Mouse (Mus musculus) gastrocnemius, postnatal 25 days (tissue): ENCODE results near the gene Mr1. TPM values are rescaled to one million over a fixed set of nuclear protein-coding genes. Genes with fewer than 3 reads are reported as not detected.
"Not testable (repeated sequence)": the region's sequence is repeated elsewhere in the genome, so short reads cannot be mapped to it uniquely, and the experiment has no call there.

Source experiments
- DNase-seq: peaks from one replicate; pipeline ENCODE4 v3.0.0; 2022
- long read RNA-seq, 2 experiments: library from polyadenylated mRNA; stranded (forward); transcript quantifications; one replicate each; pipeline ENCODE4 v2.0.0; 2021
- total RNA-seq, 2 experiments: library from RNA; stranded (reverse); gene quantifications; 1 replicate in 1 of 2; 2 replicates in 1 of 2; pipeline ENCODE4 v1.2.3; 2021

Gene Mr1
- 10 to 100 TPM in 1 of 2 experiments, 1 to 10 TPM in 1; 7.3 to 10.6 TPM for total RNA-seq
- long read RNA-seq, experiment 1, partial matches to known transcripts: 0 of 6 reads
- long read RNA-seq, experiment 1, other reads (novel, unspliced or antisense): 0 of 6 reads
- long read RNA-seq, experiment 2, partial matches to known transcripts: 0 of 12 reads
- long read RNA-seq, experiment 2, other reads (novel, unspliced or antisense): 4 of 12 reads

DNA sequence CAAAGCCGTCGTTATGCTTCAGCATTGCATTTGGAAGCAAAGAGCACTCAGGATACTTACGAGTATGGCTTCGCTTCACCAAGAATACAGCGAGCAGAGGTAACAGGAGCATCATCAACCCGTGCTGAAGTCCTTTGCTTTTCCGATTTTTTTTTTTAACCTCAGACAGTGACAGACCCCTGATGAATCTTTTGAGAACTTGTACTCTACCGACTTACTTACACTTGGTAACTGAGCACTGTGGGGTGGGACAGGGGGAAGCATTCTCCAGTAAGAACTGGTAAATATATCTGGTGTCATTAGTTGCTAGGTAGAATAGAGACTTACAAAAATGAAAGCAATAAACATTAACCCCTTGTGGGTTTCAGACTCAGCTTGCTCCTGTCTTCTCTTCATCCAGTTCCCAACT is at the start of gene Mr1:
TSS of gene Mr1 (minus strand) at position 243 of the 409 bp plus-strand sequence.
- no peak for DNase-seq

- no peak for DNase-seq
These were observed 46.3 kb upstream of the Mr1 start for GRCm38 (mm10) chr1:155192805-155193368.

DNA sequence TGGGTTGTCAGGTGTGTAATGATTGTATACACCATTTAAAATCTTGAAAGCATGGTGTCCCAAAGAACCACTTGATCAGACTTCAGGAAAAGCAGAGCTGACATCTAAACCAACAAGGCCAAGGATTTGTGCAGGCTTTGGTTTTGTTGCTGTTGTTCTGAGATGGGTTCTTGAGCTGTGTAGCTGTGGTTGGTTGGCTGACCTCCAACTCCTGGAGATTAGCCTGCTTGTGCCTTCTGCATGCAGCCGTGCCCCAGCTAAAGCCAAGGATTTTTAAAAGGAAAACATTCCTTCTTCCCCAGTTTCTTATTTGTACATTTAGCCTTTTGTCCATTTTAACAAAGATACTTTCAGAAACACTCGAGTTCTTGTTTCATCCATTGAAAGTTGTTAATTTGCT is 45.1 kb upstream of the Mr1 start:
- DNase-seq: no peak

GRCm38 (mm10) chr1:155191219-155191618 is 44.6 kb upstream of the Mr1 start:
- DNase-seq: no peak

- no peak for DNase-seq
These were observed 42.0 kb upstream of the Mr1 start for GRCm38 (mm10) chr1:155188656-155189055.

DNA sequence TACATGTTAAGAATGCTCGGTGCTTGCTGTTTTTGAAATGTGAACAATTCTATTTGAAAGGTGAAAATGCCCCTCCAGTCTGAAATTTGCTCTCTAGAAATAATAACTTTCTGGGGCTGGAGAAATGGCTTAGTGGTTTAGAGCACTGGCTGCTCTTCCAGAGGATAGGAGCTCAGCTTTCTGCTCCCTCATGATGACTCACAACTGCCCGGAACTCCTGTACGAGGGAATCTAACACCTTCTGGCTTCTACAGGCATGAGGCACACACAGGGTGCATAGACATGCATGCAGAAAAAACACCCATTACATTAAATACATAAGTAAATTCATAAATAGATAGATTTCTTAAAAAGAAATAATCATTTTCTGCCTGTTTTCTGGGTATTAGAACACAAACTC is 37.6 kb upstream of the Mr1 start:
- DNase-seq: no peak

GRCm38 (mm10) chr1:155178192-155178924 is 31.7 kb upstream of the Mr1 start:
- no peak for DNase-seq

DNA sequence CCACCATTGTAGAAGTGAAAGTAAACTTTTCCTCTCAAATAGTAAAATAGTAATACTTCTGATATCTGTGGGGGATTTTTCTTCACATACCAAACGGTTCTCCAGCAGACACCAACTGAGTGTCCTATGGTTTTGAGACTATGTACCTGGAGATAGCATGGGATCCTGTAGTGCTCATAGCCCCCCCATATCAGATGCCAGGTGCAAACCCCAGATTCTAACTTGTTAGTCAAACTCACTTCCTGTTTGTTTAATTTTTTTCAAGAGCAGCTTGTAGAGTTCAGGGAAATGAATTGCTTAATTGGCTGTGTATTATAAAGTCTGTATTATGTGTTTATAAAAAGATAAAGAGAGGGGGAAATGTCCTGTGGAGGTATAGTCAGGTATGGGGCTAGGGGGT is 27.8 kb upstream of the Mr1 start:
- DNase-seq: no peak

GRCm38 (mm10) chr1:155173644-155174016 is 27.0 kb upstream of the Mr1 start:
- not testable (repeated sequence) for DNase-seq

DNA sequence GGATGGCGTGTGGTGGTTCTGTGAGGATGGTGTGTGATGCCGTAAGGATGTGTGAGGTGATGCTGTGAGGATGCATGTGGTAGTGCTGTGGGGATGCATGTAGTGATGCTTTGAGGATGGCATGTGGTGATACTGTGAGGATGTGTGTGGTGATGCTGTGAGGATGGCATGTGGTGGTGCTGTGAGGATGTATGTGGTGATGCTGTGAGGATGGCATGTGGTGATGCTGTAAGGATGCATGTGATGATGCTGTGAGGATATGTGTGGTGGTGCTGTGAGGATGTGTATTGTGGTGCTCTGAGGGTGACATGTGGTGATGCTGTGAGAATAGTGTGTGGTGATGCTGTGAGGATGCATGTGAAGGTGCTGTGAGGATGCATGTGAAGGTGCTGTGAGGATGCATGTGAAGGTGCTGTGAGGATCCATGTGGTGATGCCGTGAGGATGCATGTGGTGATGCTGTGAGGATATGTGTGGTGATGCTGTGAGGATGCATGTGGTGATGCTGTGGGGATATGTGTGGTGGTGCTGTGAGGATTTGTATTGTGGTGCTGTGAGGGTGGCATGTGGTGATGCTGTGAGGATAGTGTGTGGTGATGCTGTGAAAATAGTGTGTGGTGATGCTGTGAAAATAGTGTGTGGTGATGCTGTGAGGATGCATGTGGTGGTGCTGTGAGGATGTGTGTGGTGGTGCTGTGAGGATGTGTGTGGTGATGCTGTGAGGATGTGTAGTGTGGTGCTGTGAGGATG is 26.5 kb upstream of the Mr1 start:
- no peak for DNase-seq

DNA sequence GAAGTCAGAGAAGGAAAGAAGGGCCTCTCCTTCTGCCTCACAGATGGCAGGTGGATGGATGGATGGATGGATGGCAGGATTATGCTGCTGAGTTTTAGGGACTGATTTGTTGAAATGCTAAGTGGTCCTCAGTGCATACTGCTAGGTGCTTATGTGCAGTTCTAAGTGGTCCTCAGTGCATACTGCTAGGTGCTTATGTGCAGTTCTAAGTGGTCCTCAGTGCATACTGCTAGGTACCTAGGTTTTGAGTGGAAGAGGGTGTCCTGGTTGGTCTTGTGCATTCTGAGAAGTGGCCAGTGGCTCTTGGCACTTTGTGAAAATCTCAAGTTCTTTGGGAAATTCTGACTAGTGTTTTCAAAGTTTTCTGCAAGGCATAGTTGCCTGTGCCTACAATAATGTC is 23.3 kb upstream of the Mr1 start:
- no peak for DNase-seq

GRCm38 (mm10) chr1:155167453-155167852 is 20.8 kb upstream of the Mr1 start:
- DNase-seq: no peak

DNA sequence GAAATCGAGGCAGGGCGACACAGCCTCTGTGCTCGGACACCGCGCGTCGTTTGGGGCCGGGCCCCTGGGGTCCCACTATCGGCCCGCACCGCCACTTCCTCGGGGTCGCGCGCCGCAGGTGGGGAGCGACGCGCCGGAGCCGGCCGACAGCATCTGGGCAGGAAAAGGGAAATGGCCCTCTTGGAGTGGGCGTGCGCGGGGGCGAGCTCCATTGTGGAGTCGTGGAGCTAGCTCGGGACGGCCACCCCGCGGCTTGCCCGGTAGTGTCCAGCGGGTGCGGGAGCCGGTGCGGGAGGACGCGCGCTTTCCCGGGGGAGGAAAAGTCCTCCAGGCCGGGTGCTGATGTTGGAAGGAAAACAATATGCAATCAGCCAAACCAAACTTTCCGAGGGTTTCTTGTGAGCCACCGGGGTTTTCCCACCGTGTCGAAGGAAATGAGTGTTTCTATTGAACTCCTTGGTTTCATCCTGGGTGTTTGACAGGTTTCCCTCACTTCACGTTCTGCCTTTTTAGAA is 12.4 kb upstream of the Mr1 start:
- DNase-seq: no peak

- peak; percentile 97 for DNase-seq
These were observed 11.7 kb upstream of the Mr1 start, which contains the start of gene Stx6 for GRCm38 (mm10) chr1:155158141-155158969. Stx6 (plus strand) TSS chr1:155158715.

DNA sequence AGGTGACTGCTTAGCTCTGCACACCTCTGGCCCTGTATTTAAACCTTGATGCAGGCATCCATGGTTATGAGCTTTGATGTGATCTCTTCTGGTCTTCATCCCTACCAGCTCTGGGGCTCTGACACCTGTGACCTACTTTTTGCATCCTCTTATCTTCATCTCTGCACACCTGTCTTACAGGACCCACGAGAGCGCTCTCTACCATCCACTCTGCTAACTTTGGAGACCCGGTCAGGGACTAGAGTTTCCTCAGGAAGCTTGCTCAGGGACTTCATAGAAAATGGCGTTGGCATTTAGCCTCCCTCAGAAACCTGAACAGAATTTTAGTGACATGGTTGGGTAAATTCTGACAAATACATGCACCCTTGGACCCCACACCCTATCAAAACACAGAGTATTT is 7.3 kb upstream of the Mr1 start:
- DNase-seq: no peak

DNA sequence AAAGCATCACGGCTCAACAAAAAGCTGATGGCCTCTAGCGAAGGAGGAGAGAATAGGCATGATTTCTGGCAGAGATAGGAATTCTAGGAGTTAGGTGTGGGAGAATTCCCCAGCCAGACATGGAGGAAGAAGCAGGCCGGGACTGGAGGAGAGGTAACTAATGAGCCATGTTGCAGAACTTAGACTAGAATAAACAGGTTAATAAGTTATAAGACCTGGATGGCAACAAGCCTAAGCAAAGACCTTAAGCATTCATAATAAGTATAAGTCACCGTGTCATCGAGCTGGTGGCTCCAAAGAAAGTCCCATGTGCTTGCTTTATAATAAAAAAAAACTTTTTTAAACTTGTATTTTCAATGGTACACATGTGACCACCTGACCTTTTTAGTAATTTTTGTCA is 4.2 kb upstream of the Mr1 start:
- DNase-seq: no peak

DNA sequence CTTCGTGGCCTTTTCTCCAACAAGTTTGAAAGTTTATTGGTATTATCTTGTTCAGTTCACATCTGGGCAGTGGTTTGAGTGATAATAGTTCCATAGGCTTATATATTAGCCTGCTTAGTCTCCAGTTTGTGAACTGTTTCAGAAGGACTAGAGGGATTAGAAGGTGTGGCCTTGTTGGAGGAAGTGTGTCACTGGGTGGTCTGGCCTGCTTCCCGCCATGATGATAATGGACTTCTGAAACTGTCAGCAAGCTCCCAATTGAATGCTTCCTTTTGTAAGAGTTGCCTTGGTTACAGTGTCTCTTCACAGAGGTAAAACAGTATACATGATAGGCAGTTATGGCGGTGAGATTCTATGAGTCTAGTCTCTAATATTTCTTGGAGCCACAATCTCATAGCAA is 2.8 kb upstream of the Mr1 start:
- no peak for DNase-seq

DNA sequence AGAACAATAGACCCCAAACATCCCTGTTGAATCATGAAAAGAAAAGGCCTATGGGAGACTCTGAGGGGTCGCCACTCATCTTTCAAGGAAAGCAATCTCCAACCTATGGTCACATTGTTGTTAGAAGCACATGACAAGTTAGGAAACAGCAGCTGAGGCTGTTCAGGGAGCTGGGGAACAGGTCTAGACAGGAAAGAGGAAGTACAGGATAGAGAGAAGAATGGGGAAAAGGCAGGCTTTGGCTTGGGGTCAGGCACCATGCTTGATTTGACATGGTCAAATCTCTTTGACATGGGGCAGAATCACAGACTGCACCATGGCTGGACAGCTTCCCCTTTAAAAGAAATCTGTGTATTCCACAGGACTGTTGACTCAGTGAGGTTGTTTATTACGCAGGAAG is 614 bp upstream of the Mr1 start:
- DNase-seq: no peak

DNA sequence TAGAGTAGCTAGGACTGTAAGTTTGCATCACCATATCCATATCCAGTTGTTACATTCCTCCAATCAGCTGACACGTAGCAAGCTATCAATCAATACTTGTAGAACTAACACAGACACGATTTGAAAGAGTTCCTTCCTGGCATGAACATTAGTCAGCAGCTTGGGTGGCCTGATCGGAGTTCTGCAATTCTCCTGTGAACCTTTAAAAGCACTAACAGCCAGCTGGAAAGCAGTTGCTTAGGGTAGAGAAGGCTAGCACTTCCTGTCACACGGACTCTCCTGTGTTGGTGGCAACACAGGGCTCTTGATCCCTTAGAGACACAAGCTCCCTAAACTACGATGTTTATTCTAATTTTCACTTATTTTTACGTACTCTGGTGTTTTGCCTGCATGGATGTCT is 994 bp downstream of the Mr1 start:
- no peak for DNase-seq

GRCm38 (mm10) chr1:155140076-155140475 is 6.5 kb downstream of the Mr1 start:
- DNase-seq: peak; percentile 22

GRCm38 (mm10) chr1:155138795-155139194 is 7.8 kb downstream of the Mr1 start:
- peak; percentile 56 for DNase-seq

DNA sequence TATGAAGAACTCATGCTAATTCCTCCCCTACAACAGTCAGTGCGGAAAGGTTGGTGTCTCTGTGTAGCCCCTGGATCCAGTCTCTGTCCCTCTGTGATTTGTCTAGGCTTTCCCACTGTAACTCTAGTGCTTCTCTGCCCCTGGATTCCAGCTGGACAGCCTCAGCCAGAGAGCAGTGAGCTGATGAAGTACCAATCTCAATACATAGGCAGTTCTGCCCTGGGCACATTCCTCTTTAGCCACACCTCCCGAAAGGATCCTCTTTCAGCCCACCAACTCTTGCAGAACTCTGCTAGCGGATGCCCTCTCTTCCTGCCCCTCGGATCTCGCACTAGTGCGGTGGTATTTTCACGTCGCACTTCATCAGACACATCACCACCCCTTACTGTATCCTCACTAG is 11.7 kb downstream of the Mr1 start:
- DNase-seq: no peak
